ENCODE assay signal across 14 mouse cellular contexts in the genomic region with DNA sequence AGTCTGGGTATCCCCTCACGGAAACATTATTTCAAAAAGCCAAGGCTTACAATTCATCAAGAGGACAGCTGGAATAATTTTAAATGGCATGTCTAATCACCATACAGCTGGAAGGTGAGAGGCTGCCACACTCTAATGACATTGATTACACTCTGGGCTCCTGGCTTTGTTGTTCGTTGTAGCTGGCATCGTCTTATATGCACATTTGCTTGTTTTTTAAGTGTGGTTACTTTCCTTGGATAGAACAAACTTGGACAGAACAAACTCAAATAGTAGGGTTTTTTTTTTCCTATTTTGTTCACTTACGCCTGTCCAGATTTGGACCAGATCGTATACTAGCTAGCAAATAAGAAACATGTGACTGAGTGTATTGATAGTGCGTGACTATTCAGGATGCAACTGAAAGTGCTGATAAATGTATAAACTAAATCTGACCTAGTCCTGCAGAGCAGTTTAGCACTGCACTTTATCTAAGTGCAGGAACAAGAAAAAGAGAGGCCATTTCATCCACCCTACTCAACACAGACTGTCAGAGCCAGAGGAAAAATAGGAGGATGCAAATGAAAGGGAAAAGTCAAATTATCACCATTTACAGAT. TPM values are rescaled to one million over a fixed set of nuclear protein-coding genes. Genes with fewer than 3 reads are reported as not detected.
DNase-seq lines count a peak whose midpoint lies in the region; ATAC-seq lines count a peak whose summit lies in the region.
"Had no signal": no experiment of that assay in that cellular context is flagged by ENCODE, and none has a peak within 500 bp of the region (broad histone marks: within the 10 kb centered on the region; RNA-seq: fewer than 3 reads in every experiment).

No protein-coding gene starts in this region.

- H3K27ac ChIP-seq in forebrain, embryonic 16.5 days (ENCODE audit: low read length): peak overlapping the region; percentile 65
- peak overlapping the region; percentile 90 for H3K27ac ChIP-seq in midbrain, embryonic 10.5 days (replicated peaks)
- peak overlapping the region; percentile 78 for H3K27ac ChIP-seq in neural tube, embryonic 15.5 days (replicated peaks)
- H3K27ac ChIP-seq: gastrocnemius, adult 2 months; liver, embryonic 13.5 days had no signal

- no peaks in the 10 kb centered on the region for H3K27me3 ChIP-seq in forebrain, embryonic 16.5 days (replicated peaks; ENCODE audit: control insufficient read depth, insufficient read depth, low read length)
- no peaks in the 10 kb centered on the region for H3K27me3 ChIP-seq in midbrain, embryonic 10.5 days (ENCODE audit: low read depth, poor library complexity, severe bottlenecking)
- no peaks in the 10 kb centered on the region for H3K27me3 ChIP-seq in neural tube, embryonic 15.5 days (replicated peaks)
- H3K27me3 ChIP-seq: liver, embryonic 13.5 days had no signal

- peak; percentile 8 for DNase-seq in embryo, embryonic 10 days (ENCODE audit: low spot score)
- DNase-seq in embryo, embryonic 9.5 days (ENCODE audit: extremely low spot score): no peak
- no peak for DNase-seq in midbrain, embryonic 10.5 days (ENCODE audit: low spot score)
- DNase-seq in right cerebral cortex, postnatal 14 days: no peak
- no peak for DNase-seq in testis, postnatal 14 days (ENCODE audit: low spot score)
- no peak for DNase-seq in thymus, postnatal 0 days (ENCODE audit: low spot score)
- DNase-seq: gastrocnemius, adult 2 months; kidney, postnatal 25 days; liver, embryonic 13.5 days; lung, postnatal 14 days had no signal

- no peaks in the 10 kb centered on the region for H3K36me3 ChIP-seq in forebrain, embryonic 16.5 days (ENCODE audit: control insufficient read depth, insufficient read depth)
- H3K36me3 ChIP-seq in midbrain, embryonic 10.5 days: no peaks in the 10 kb centered on the region
- H3K36me3 ChIP-seq in neural tube, embryonic 15.5 days: no peaks in the 10 kb centered on the region
- H3K36me3 ChIP-seq: liver, embryonic 13.5 days had no signal

- 3% methylated on average over 6 of the region's 6 CpGs for WGBS in forebrain, embryonic 16.5 days
- WGBS in midbrain, embryonic 10.5 days: 30% methylated on average over 6 of the region's 6 CpGs
- 9% methylated on average over 6 of the region's 6 CpGs for WGBS in neural tube, embryonic 15.5 days

- H3K9ac ChIP-seq in forebrain, embryonic 16.5 days (replicated peaks; ENCODE audit: low read depth, low read length): no peak overlapping the region
- H3K9ac ChIP-seq in neural tube, embryonic 15.5 days (replicated peaks): no peak overlapping the region
- H3K9ac ChIP-seq: liver, embryonic 13.5 days had no signal

- ATAC-seq in forebrain, embryonic 16.5 days: peak; percentile 72
- ATAC-seq in neural tube, embryonic 15.5 days (ENCODE audit: low FRiP score): peak; percentile 36

- no peaks in the 10 kb centered on the region for H3K9me3 ChIP-seq in forebrain, embryonic 16.5 days (ENCODE audit: control insufficient read depth, low read length)
- H3K9me3 ChIP-seq in midbrain, embryonic 10.5 days (replicated peaks): no peaks in the 10 kb centered on the region
- H3K9me3 ChIP-seq in neural tube, embryonic 15.5 days (replicated peaks): no peaks in the 10 kb centered on the region
- H3K9me3 ChIP-seq: liver, embryonic 13.5 days had no signal

- 0 out of 2 replicates have a peak overlapping the region, but pooled peaks have one; percentile 4 for H3K4me3 ChIP-seq in forebrain, embryonic 16.5 days (replicated peaks; ENCODE audit: low read length)
- peak overlapping the region; percentile 29 for H3K4me3 ChIP-seq in midbrain, embryonic 10.5 days
- no peak overlapping the region for H3K4me3 ChIP-seq in neural tube, embryonic 15.5 days (replicated peaks)
- H3K4me3 ChIP-seq: gastrocnemius, adult 2 months; liver, embryonic 13.5 days had no signal

- peaks cover 22% of the 10 kb centered on the region for H3K4me1 ChIP-seq in forebrain, embryonic 16.5 days (replicated peaks; ENCODE audit: control insufficient read depth, insufficient read depth, low read length)
- H3K4me1 ChIP-seq in midbrain, embryonic 10.5 days: peaks cover 41% of the 10 kb centered on the region
- H3K4me1 ChIP-seq in neural tube, embryonic 15.5 days: peaks cover 26% of the 10 kb centered on the region
- H3K4me1 ChIP-seq: liver, embryonic 13.5 days had no signal

- H3K4me2 ChIP-seq in forebrain, embryonic 16.5 days (ENCODE audit: low read length): peak overlapping the region; percentile 39
- H3K4me2 ChIP-seq in neural tube, embryonic 15.5 days: peak overlapping the region; percentile 32
- H3K4me2 ChIP-seq: liver, embryonic 13.5 days had no signal

RNA-seq across cellular contexts. Expression of gene Gm21962, which starts 12.6 kb away (rescaled TPM):
- polyA plus RNA-seq in forebrain, embryonic 16.5 days (2015; fragmentation: Nextera tagmentation; extraction: Ambion mirVana): not detected in 2 replicates
- not detected in 2 replicates for polyA plus RNA-seq in midbrain, embryonic 10.5 days (2016; fragmentation: Nextera tagmentation; extraction: Ambion mirVana)
- not detected in 2 replicates for polyA plus RNA-seq in neural tube, embryonic 15.5 days (2015; fragmentation: Nextera tagmentation; extraction: Ambion mirVana)
- polyA plus RNA-seq in thymus, postnatal 0 days (2015; fragmentation: Nextera tagmentation; extraction: Ambion mirVana): not detected in 2 replicates
- polyA plus RNA-seq: heart, embryonic 14.5 days; intestine, embryonic 14.5 days; liver, embryonic 13.5 days had no signal
